Mouse (Mus musculus) kidney, adult 2 months (tissue): ENCODE data around the gene Mink1. TPM values are rescaled to one million over a fixed set of nuclear protein-coding genes. Genes with fewer than 3 reads are reported as not detected.

Experiments
- DNase-seq: peaks from one replicate; pipeline ENCODE4 v3.0.0; 2021
- H3K27ac ChIP-seq: fragments of 200-500 bp; 2 replicates; pipeline ENCODE4 v1.5.1; 2012; ENCODE audit warnings: low read depth, low read length, control low read depth, inconsistent platforms; ENCODE audit not compliant: insufficient read depth
- H3K27me3 ChIP-seq: fragments of 200-500 bp; replicated peaks from 2 replicates; pipeline ENCODE4 v1.6.1; 2012; ENCODE audit warnings: mild to moderate bottlenecking, moderate library complexity, low read length, inconsistent platforms; ENCODE audit not compliant: control insufficient read depth, insufficient read depth
- H3K36me3 ChIP-seq: fragments of 200-500 bp; 2 replicates; pipeline ENCODE4 v1.6.1; 2012; ENCODE audit warnings: mild to moderate bottlenecking, moderate library complexity, low read length, inconsistent platforms; ENCODE audit not compliant: control insufficient read depth, insufficient read depth
- H3K4me1 ChIP-seq: fragments of 200-500 bp; 2 replicates; pipeline ENCODE4 v1.6.1; 2011; ENCODE audit warnings: low read length; ENCODE audit not compliant: control insufficient read depth, insufficient read depth
- H3K4me3 ChIP-seq: fragments of 200-500 bp; 2 replicates; pipeline ENCODE4 v1.5.1; 2011; ENCODE audit warnings: mild to moderate bottlenecking, low read depth, low read length, control low read depth; ENCODE audit not compliant: insufficient read depth
- CTCF ChIP-seq: fragments of 200-500 bp; conservative IDR thresholded peaks from 2 replicates; pipeline ENCODE4 v1.5.1; 2011; ENCODE audit warnings: low read depth, mild to moderate bottlenecking, control low read depth, low read length, moderate library complexity, mixed read lengths; ENCODE audit not compliant: insufficient read depth, insufficient read length
- POLR2A ChIP-seq: fragments of 200-500 bp; IDR thresholded peaks from one replicate; pipeline ENCODE4 v1.6.1; 2011; ENCODE audit warnings: low read depth, low read length, control low read depth
- WGBS: fragments of 180-500 bp; shearing (Covaris S2); methylation state at CpG from one replicate; pipeline ENCODE4 v1.1.7; 2018; 5-methylcytosine and 5-hydroxymethylcytosine counted together
- polyA plus RNA-seq: library from polyadenylated mRNA; depleted of rRNA; stranded (reverse); fragments of >200 nt; gene quantifications from 2 replicates; pipeline ENCODE4 v1.2.3, GENCODE M21; 2012

Mink1 gene
- polyA plus RNA-seq, 1 experiment = 73.1 TPM

- DNase-seq = no peak
- no peaks in the 10 kb centered on the region for H3K27me3 ChIP-seq
- peaks cover 6% of the 10 kb centered on the region; the same call in 1 of the 2 replicates for H3K4me1 ChIP-seq
- no peak overlapping the region for H3K27ac ChIP-seq
- 72% methylated on average over 4 of the region's 4 CpGs for WGBS
- no peaks in the 10 kb centered on the region for H3K36me3 ChIP-seq
- TF ChIP-seq POLR2A (no peak), CTCF (no peak)
- no peak overlapping the region for H3K4me3 ChIP-seq
Observed at GRCm38 (mm10) chr11:70635601-70636000, 72.9 kb downstream of the Mink1 start.

- 100% methylated on average over 1 of the region's 1 CpGs for WGBS
- TF ChIP-seq POLR2A (no peak), CTCF (no peak)
- Histone ChIP-seq H3K27ac (no peak overlapping the region), H3K4me3 (no peak overlapping the region), H3K4me1 (0 out of 2 replicates have a peak, but pooled peaks cover 3% of the 10 kb centered on the region), H3K27me3 (no peaks in the 10 kb centered on the region), H3K36me3 (no peaks in the 10 kb centered on the region)
- no peak for DNase-seq
Observed at GRCm38 (mm10) chr11:70637764-70638163, 75.1 kb downstream of the Mink1 start.

- no peak for DNase-seq
- H3K36me3 ChIP-seq = no peaks in the 10 kb centered on the region
- H3K27me3 ChIP-seq = no peaks in the 10 kb centered on the region
- H3K27ac ChIP-seq = no peak overlapping the region
- no peak overlapping the region for H3K4me3 ChIP-seq
- TF ChIP-seq CTCF (no peak), POLR2A (no peak)
- 0 out of 2 replicates have a peak, but pooled peaks cover 3% of the 10 kb centered on the region for H3K4me1 ChIP-seq
- 88% methylated on average over 1 of the region's 1 CpGs for WGBS
Observed at GRCm38 (mm10) chr11:70638293-70638692, 75.6 kb downstream of the Mink1 start.

- H3K4me1 ChIP-seq = 0 out of 2 replicates have a peak, but pooled peaks cover 3% of the 10 kb centered on the region
- TF ChIP-seq CTCF (no peak), POLR2A (no peak)
- WGBS = 33% methylated on average over 5 of the region's 5 CpGs
Observed at GRCm38 (mm10) chr11:70638714-70639278, 76.1 kb downstream of the Mink1 start, which contains the start of gene Gp1ba. Gp1ba (plus strand) TSS chr11:70639122.

GRCm38 (mm10) chr11:70639976-70640375 is 77.3 kb downstream of the Mink1 start:
- no peak overlapping the region for H3K27ac ChIP-seq
- no peak for DNase-seq
- 86% methylated on average over 8 of the region's 8 CpGs for WGBS
- TF ChIP-seq POLR2A (no peak), CTCF (no peak)
- H3K36me3 ChIP-seq = peaks cover 4% of the 10 kb centered on the region
- H3K4me1 ChIP-seq = 0 out of 2 replicates have a peak, but pooled peaks cover 3% of the 10 kb centered on the region
- H3K4me3 ChIP-seq = no peak overlapping the region
- no peaks in the 10 kb centered on the region for H3K27me3 ChIP-seq

More at GRCm38 (mm10) chr11:70638714-70639278, 76.1 kb downstream of the Mink1 start, which contains the start of gene Gp1ba:
- Histone ChIP-seq H3K27ac (no peak within 1 kb of the TSS), H3K36me3 (no peaks in the 10 kb centered on the region), H3K27me3 (no peaks in the 10 kb centered on the region), H3K4me3 (no peak within 1 kb of the TSS)
- DNase-seq = no peak

- Histone ChIP-seq H3K4me1 (peaks cover 11% of the 10 kb centered on the region), H3K36me3 (peaks cover 4% of the 10 kb centered on the region), H3K4me3 (no peak overlapping the region), H3K27me3 (no peaks in the 10 kb centered on the region), H3K27ac (no peak overlapping the region)
- DNase-seq = no peak
- 79% methylated on average over 7 of the region's 7 CpGs for WGBS
- TF ChIP-seq CTCF (no peak), POLR2A (no peak)
Observed at GRCm38 (mm10) chr11:70641241-70641640, 78.6 kb downstream of the Mink1 start.

- H3K27ac ChIP-seq = no peak overlapping the region
- H3K4me1 ChIP-seq = peaks cover 11% of the 10 kb centered on the region
- H3K36me3 ChIP-seq = peaks cover 4% of the 10 kb centered on the region
- no peak for DNase-seq
- no peak for TF ChIP-seq CTCF
- TF ChIP-seq POLR2A = no peak
- WGBS = 85% methylated on average over 6 of the region's 6 CpGs
- H3K4me3 ChIP-seq = no peak overlapping the region
- H3K27me3 ChIP-seq = no peaks in the 10 kb centered on the region
Observed at GRCm38 (mm10) chr11:70643051-70643450, 80.4 kb downstream of the Mink1 start.
